Mouse (Mus musculus) heart, postnatal 0 days (tissue): ENCODE measurements around the gene Susd4.

Experiments
- CTCF ChIP-seq: IDR thresholded peaks from 2 replicates; pipeline ENCODE4 v1.5.1; 2016; ENCODE audit warnings: antibody characterized with exemption, control low read depth, low read depth
- EP300 ChIP-seq: IDR thresholded peaks from 2 replicates; pipeline ENCODE4 v1.6.1; 2016; ENCODE audit warnings: antibody characterized with exemption, low read depth

DNA sequence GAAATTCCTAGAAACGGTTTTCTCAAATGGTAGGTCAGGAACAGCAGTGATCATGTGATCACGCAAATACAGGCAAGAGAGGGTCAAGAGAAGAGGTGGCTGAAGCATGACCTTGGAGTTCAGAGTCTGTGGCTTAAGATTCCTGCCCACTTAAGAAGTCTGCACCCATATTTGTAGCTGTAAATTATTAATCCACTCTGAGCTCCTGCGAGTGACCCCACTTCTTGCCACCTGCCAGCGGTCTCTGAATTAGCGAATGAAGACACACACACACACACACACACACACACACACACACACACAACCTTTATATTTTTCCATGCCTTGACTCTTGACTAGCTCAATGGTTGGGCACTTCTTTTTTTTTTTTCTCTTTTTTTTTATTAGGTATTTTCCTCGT, 99.7 kb downstream of the Susd4 start:
- TF ChIP-seq CTCF (no peak), EP300 (no peak)
